In the genomic region with DNA sequence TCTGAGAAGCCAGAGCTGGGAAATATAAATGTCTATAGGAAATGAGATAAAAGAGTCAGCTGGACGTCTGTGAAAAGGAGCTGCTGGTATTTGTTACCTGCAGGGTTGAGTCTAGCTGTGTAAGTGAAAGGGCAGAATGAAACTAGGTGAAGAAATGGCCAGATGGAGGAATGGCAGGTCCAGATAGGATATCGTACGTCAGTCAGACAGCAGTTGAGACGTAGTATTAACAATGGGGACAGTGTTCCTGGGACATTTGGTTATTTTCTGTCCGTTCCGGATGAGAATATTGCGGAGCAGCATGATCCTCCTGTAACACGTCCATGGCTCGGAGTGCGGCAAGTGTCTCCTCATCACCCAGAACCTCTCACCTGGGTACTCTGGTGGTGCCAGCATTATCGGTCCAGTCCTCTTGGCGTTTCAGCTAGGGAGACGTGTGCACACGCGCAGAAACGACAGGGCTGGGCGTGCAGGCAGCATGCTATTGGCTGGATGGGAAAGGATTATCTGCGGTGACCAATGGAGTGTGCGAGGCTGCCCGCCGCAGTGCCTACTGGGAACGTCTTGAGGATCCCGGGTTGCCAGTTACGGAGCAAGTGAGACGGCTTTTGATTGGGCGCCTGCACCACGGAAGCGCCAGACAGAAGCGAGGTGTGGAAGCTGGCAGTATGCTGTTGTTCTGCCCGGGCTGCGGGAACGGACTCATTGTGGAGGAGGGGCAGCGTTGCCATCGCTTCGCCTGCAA, we compare ENCODE assay signal across 8 mouse cellular contexts. TPM values are rescaled to one million over a fixed set of nuclear protein-coding genes. Genes with fewer than 3 reads are reported as not detected.
DNase-seq lines count a peak whose midpoint lies in the region; ATAC-seq and TF ChIP-seq lines count a peak whose summit lies in the region.

Polr3k (plus strand) TSS at position 547 of the 745 bp plus-strand sequence.

- CTCF ChIA-PET in Patski (lab: Charles Lee), result interaction anchor here (0.8 to 1.0 kb wide), 2 partner anchors 12 to 183 kb away, joined by 3 read pairs; no protein-coding TSS in a partner anchor

- WGBS in hindbrain, embryonic 13.5 days, result under 1% methylated on average over 35 of the region's 35 CpGs

- DNase-seq in Patski (ENCODE audit: low read depth, low spot score), result peak; percentile 79
- peak; percentile 94 for DNase-seq in cerebellum, postnatal 14 days
- DNase-seq in frontal cortex, postnatal 14 days (ENCODE audit: low spot score in 2 of 2), result peak; percentile 95 to 96
- peak; percentile 83 to 84 for DNase-seq in layer of hippocampus, postnatal 25 days (ENCODE audit: extremely low spot score in 1 of 2, low spot score in 1 of 2)
- DNase-seq in lung, postnatal 25 days (ENCODE audit: low spot score), result peak; percentile 97
- peak; percentile 96 for DNase-seq in retina, embryonic 14.5 days (ENCODE audit: low spot score)
- peak; percentile 87 for DNase-seq in thymus, postnatal 4 days

- H3K27ac ChIP-seq in hindbrain, embryonic 13.5 days, result peak within 1 kb of the TSS; percentile 91

- H3K27me3 ChIP-seq in Patski, result no peaks in the 10 kb centered on the region
- no peaks in the 10 kb centered on the region for H3K27me3 ChIP-seq in hindbrain, embryonic 13.5 days

- peak; percentile 100 for ATAC-seq in Patski
- ATAC-seq in hindbrain, embryonic 13.5 days (ENCODE audit: low FRiP score), result peak; percentile 100

- peak within 1 kb of the TSS; percentile 86 for H3K9ac ChIP-seq in hindbrain, embryonic 13.5 days

- no peaks in the 10 kb centered on the region for H3K9me3 ChIP-seq in hindbrain, embryonic 13.5 days

- H3K4me3 ChIP-seq in hindbrain, embryonic 13.5 days, result peak within 1 kb of the TSS; percentile 78

- H3K4me1 ChIP-seq in hindbrain, embryonic 13.5 days (replicated peaks), result peaks cover 34% of the 10 kb centered on the region

- H3K36me3 ChIP-seq in hindbrain, embryonic 13.5 days, result peaks cover 8% of the 10 kb centered on the region

- H3K4me2 ChIP-seq in hindbrain, embryonic 13.5 days, result peak within 1 kb of the TSS; percentile 92

- POLR2A ChIA-PET in Patski (lab: Charles Lee), result interaction anchor here (0.6 kb wide), 2 partner anchors 12 to 960 kb away, joined by 4 to 7 read pairs; no protein-coding TSS in a partner anchor

- in situ Hi-C loops in Patski (cut with MboI; ENCODE audit: low pct_unique_long_range_greater_than_20kb), result loop anchor here (10.0 kb wide), 1 partner anchor 89 kb away; no protein-coding TSS in a partner anchor

- no peak for TF ChIP-seq CTCF in Patski (IDR thresholded peaks at IDR 0.05)

RNA-seq across cellular contexts. Expression of gene Polr3k, which starts in this region (rescaled TPM):
- 24.3 TPM for polyA plus RNA-seq in Patski (2021)
- polyA plus RNA-seq in hindbrain, embryonic 13.5 days (2015; fragmentation: Nextera tagmentation; extraction: Ambion mirVana), result 88.9 and 91.7 TPM in 2 replicates
- total RNA-seq in layer of hippocampus, postnatal 25 days (2021), result 10 to 100 TPM; 26.0 to 27.9 TPM

Comparison
In these comparisons a context has a peak if more than half of its experiments do, and no peak if none do; other contexts are left out.
1. Peak in every context shown above with its lines: DNase-seq, ATAC-seq, H3K4me3 ChIP-seq and H3K27ac ChIP-seq.